Mouse (Mus musculus) lung, embryonic 16.5 days (tissue): ENCODE data around the gene Rin3. TPM values are rescaled to one million over a fixed set of nuclear protein-coding genes. Genes with fewer than 3 reads are reported as not detected.

Experiments used
- ATAC-seq: fragments of 200-750 bp; cut with Nextera tagmentation; 2 replicates; pipeline ENCODE4 v1.8.0; 2017; ENCODE audit warnings: low read depth, mild to moderate bottlenecking, moderate library complexity
- H3K27ac ChIP-seq: fragments of 300-500 bp; sonication (generic); 2 replicates; pipeline ENCODE4 v1.5.1; 2014; ENCODE audit warnings: mild to moderate bottlenecking, control low read depth, low read length
- H3K27me3 ChIP-seq: fragments of 300-500 bp; sonication (generic); 2 replicates; pipeline ENCODE4 v1.6.1; 2014; ENCODE audit warnings: low read depth, low read length, mixed read lengths; ENCODE audit not compliant: control insufficient read depth, insufficient read depth
- H3K36me3 ChIP-seq: fragments of 300-500 bp; sonication (generic); 2 replicates; pipeline ENCODE4 v1.6.1; 2014; ENCODE audit warnings: low read length; ENCODE audit not compliant: control insufficient read depth, insufficient read depth
- H3K4me1 ChIP-seq: fragments of 300-500 bp; sonication (generic); replicated peaks from 2 replicates; pipeline ENCODE4 v1.6.1; 2014; ENCODE audit warnings: low read length, mixed read lengths; ENCODE audit not compliant: control insufficient read depth, insufficient read depth
- H3K4me2 ChIP-seq: fragments of 300-500 bp; sonication (generic); 2 replicates; pipeline ENCODE4 v1.6.1; 2014; ENCODE audit warnings: low read depth, low read length, control low read depth
- H3K4me3 ChIP-seq: fragments of 300-500 bp; sonication (generic); 2 replicates; pipeline ENCODE4 v1.5.1; 2014; ENCODE audit warnings: mild to moderate bottlenecking, low read length, control low read depth
- H3K9ac ChIP-seq: fragments of 300-500 bp; sonication (generic); 2 replicates; pipeline ENCODE4 v1.6.1; 2014; ENCODE audit warnings: low read length, control low read depth
- H3K9me3 ChIP-seq: fragments of 300-500 bp; sonication (generic); 2 replicates; pipeline ENCODE4 v1.6.1; 2016; ENCODE audit warnings: low read length; ENCODE audit not compliant: control insufficient read depth
- WGBS: fragments of 180-500 bp; shearing (Covaris S2); extraction: QIAGEN DNeasy Blood & Tissue Kit; methylation state at CpG from one replicate; pipeline ENCODE4 v1.1.7; 2014; 5-methylcytosine and 5-hydroxymethylcytosine counted together
- polyA plus RNA-seq: library from polyadenylated mRNA; unstranded; fragments of >200 nt; fragmentation: Nextera tagmentation; extraction: Ambion mirVana; gene quantifications from 2 replicates; pipeline ENCODE4 v1.2.1, GENCODE M21; 2015

Gene Rin3
- polyA plus RNA-seq, 1 experiment from 2014 or later, result 16.7 TPM

DNA sequence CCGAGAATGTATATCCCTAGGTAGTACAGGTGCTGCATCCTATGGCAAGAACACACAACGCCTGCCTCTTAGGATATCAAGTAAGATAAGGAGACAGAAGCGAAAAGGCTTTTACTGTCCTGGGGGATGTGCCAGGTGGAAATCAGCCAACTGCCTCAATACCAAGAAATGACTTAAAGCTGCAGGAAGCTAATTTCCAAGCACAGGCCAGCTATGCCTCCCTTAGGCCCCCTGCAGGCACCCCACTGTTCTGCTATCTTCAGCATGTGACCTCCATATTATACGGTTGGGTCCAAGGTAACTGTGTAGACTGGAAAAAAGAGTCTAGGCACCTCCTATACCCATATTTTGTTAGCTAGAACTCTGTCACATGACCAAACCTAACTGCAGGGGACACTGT lies 44.7 kb downstream of the Rin3 start:
- 53% methylated on average over 4 of the region's 4 CpGs for WGBS
- ATAC-seq, result no peak

DNA sequence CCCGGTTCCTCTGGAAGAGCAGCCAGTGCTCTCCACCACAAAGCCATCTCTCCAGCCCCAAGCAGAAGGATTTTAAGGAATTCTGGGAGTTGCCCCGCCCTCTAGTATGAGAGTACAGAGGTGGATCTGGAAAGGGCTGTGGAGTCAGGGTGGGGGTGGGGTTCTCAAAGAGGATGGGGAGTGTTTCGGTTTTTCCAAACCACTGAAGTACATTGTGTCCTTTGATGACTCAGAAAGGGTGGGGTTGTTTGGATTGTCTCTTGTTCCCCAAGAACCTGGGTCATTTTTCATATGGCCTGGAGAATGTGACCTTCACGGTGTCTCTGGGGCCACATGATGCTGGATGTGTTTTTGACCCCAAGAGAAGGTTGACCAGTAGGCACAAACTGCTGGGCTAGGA lies 45.2 kb downstream of the Rin3 start:
- Histone ChIP-seq H3K9me3 (no peaks in the 10 kb centered on the region), H3K36me3 (0 out of 2 replicates have a peak, but pooled peaks cover 4% of the 10 kb centered on the region), H3K4me2 (no peak overlapping the region), H3K27ac (no peak overlapping the region), H3K4me3 (no peak overlapping the region), H3K27me3 (no peaks in the 10 kb centered on the region), H3K9ac (no peak overlapping the region), H3K4me1 (peaks cover 25% of the 10 kb centered on the region)
- no peak for ATAC-seq
- WGBS, result 78% methylated on average over 4 of the region's 4 CpGs

More for the DNA sequence above, 44.7 kb downstream of the Rin3 start:
- H3K36me3 ChIP-seq, result 0 out of 2 replicates have a peak, but pooled peaks cover 4% of the 10 kb centered on the region
- no peak overlapping the region for H3K4me2 ChIP-seq
- no peak overlapping the region for H3K4me3 ChIP-seq
- peaks cover 28% of the 10 kb centered on the region for H3K4me1 ChIP-seq
- no peaks in the 10 kb centered on the region for H3K27me3 ChIP-seq
- no peak overlapping the region for H3K27ac ChIP-seq
- H3K9me3 ChIP-seq, result no peaks in the 10 kb centered on the region
- no peak overlapping the region for H3K9ac ChIP-seq

DNA sequence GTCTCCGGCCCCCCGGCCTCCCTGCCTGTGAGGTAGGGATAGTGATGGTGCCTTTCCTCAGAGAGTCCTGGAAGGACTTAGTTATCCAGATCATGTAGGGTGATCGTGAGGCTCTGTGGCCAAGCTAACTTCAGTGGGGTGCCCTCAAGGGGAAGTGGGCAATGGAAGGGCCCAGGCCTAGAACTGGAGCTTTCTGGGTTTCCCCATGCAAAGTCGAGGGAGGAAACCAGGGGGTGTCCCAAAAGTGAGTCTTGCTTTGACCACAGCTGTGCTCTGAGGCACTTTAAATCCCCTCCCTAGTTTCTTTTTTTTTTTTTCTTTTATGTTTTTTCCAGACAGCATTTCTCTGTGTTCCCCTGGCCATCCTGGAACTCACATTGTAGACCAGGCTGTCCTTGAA lies 47.3 kb downstream of the Rin3 start:
- H3K4me2 ChIP-seq, result no peak overlapping the region
- 90% methylated on average over 4 of the region's 4 CpGs for WGBS

DNA sequence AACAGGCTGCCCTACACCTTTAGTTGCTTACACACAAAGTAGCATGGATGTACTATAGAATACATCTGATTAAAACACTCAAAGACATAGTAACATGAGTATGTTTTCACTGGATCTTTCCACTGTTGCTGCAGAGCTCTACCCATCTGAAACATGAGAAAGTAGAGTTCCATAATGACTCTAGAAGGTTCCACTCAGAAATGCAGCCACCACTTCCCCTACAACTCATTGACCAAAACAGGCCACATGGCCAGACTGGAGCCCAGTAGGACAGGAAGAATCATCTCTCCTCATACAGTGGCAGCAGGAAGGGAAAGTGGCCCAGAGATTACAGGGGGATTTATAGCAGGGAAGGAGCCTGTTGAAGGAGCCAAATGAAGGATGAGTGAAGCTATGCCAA lies 47.9 kb downstream of the Rin3 start:
- Histone ChIP-seq H3K27me3 (no peaks in the 10 kb centered on the region), H3K27ac (no peak overlapping the region), H3K9me3 (no peaks in the 10 kb centered on the region), H3K4me3 (no peak overlapping the region), H3K36me3 (0 out of 2 replicates have a peak, but pooled peaks cover 4% of the 10 kb centered on the region), H3K4me2 (no peak overlapping the region), H3K9ac (no peak overlapping the region), H3K4me1 (peaks cover 8% of the 10 kb centered on the region)
- ATAC-seq, result no peak

More for the DNA sequence above, 47.3 kb downstream of the Rin3 start:
- Histone ChIP-seq H3K36me3 (0 out of 2 replicates have a peak, but pooled peaks cover 4% of the 10 kb centered on the region), H3K9ac (no peak overlapping the region), H3K4me1 (peaks cover 12% of the 10 kb centered on the region), H3K27me3 (no peaks in the 10 kb centered on the region), H3K4me3 (no peak overlapping the region), H3K9me3 (no peaks in the 10 kb centered on the region), H3K27ac (no peak overlapping the region)
- no peak for ATAC-seq

DNA sequence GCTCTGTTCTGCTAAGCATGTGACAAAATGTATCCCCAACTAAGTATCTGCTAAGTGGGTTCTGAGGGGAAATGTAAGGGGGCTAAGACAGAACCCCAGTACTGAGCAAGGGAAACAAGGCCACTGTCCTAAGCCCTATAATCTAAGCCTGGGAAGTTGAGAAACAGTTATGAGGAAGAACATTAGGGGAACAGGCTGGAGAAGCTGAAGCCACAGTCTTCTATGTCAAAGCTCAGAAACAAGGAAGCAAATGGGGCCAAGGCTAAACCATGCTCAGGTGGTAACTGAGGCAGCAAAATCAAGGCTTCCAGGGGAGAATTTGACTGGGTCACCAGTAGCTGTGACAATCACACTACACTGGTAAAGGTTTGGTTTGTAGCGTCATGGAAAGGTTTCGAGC lies 50.3 kb downstream of the Rin3 start:
- Histone ChIP-seq H3K36me3 (no peaks in the 10 kb centered on the region), H3K27ac (no peak overlapping the region)
- ATAC-seq, result no peak

DNA sequence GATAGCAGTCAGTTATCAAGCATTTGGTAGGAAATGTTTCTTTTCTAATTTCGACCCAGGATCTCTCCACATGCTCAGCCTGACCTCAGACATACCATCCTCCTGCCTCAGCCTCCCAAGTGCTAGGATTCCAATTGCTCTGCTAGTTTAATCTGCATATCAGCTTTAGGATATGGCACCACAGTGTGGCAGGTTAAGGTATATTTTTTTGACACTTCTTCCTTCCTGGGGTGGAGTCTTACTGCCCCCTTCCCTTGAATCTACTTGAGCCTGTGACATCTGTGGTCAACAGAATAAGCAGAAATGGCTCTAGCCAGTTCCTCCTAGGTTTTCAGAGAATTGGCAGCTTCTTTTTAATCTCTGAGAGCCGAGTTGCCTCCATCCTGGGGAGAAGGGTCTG lies 56.2 kb downstream of the Rin3 start:
- Histone ChIP-seq H3K4me2 (no peak overlapping the region), H3K4me3 (no peak overlapping the region), H3K27me3 (no peaks in the 10 kb centered on the region), H3K4me1 (no peaks in the 10 kb centered on the region), H3K36me3 (peaks cover 2% of the 10 kb centered on the region; the same call in 1 of the 2 replicates), H3K9ac (no peak overlapping the region), H3K9me3 (no peaks in the 10 kb centered on the region), H3K27ac (no peak overlapping the region)
- 70% methylated on average over 2 of the region's 2 CpGs for WGBS
- ATAC-seq, result no peak

More for the DNA sequence above, 50.3 kb downstream of the Rin3 start:
- 91% methylated on average over 2 of the region's 2 CpGs for WGBS
- H3K4me1 ChIP-seq, result no peaks in the 10 kb centered on the region
- no peak overlapping the region for H3K4me3 ChIP-seq
- no peaks in the 10 kb centered on the region for H3K9me3 ChIP-seq
- H3K27me3 ChIP-seq, result no peaks in the 10 kb centered on the region
- H3K9ac ChIP-seq, result no peak overlapping the region
- H3K4me2 ChIP-seq, result no peak overlapping the region

DNA sequence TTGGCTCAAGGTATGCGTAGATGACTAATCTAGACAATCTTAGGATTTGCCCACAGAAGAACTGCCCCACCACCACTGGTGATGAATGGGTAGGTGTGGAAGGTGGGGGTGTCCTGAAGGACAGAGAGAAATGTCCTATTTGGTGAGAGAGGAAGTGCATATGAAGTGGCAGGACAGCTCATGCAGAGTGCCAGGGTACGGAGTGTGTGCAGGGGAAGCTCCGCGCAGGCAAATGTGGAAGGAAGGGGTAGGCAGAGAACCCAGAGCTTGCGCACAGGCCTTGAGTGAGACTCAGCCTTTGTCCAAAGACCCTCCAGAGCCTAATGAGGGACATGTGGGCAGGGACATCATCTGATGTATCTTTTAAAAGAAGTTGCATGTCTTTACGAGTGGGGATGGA lies 57.6 kb downstream of the Rin3 start:
- Histone ChIP-seq H3K36me3 (peaks cover 2% of the 10 kb centered on the region; the same call in 1 of the 2 replicates), H3K9ac (no peak overlapping the region), H3K9me3 (no peaks in the 10 kb centered on the region), H3K27me3 (no peaks in the 10 kb centered on the region), H3K4me2 (no peak overlapping the region), H3K4me3 (no peak overlapping the region), H3K4me1 (peaks cover 5% of the 10 kb centered on the region), H3K27ac (no peak overlapping the region)
- 83% methylated on average over 6 of the region's 6 CpGs for WGBS
- ATAC-seq, result no peak

DNA sequence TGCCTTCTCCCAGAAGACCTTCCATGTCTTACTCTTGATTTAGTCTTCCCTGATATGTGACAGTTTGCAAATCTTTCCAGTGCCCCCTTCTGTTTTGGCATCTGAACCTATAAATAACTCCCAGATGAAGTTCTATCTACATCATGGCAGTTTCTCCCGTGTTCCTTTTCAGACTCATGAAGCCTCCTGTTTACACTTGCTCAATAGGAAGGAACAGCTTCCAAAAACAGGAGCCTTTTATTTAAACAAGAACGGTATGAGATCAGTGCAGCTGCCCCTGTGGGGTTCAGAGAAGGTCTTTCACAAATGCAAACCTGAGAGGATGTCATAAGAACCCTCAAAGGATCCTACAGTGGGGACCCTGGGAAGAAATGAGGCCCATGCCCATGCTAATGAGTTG lies 59.3 kb downstream of the Rin3 start:
- Histone ChIP-seq H3K9ac (no peak overlapping the region), H3K27me3 (no peaks in the 10 kb centered on the region), H3K4me3 (no peak overlapping the region), H3K36me3 (peaks cover 7% of the 10 kb centered on the region; the same call in 1 of the 2 replicates), H3K4me2 (no peak overlapping the region), H3K9me3 (no peaks in the 10 kb centered on the region), H3K27ac (no peak overlapping the region), H3K4me1 (peaks cover 5% of the 10 kb centered on the region)
- 21% methylated on average over 2 of the region's 2 CpGs for WGBS
- ATAC-seq, result no peak

DNA sequence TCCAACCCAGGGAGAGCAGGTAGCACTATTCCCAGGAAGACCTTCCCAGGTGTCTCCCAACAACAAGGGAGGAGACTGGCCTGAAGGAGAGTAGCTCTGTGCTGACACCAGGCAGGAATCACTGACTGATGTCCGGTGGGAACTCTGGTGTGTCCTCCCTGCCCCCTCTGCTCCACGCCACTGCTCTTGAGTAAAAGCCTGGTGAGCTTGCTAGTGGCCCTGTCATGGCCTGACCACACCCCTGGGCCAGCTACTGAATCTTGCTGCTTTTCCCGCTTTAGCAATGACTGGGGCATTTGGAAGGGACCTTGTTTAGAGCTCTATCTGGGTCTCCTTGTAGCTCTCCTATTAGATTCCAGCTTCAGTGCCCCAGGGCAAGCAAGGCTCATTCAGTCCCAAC lies 59.8 kb downstream of the Rin3 start:
- H3K4me1 ChIP-seq, result peaks cover 5% of the 10 kb centered on the region
- H3K36me3 ChIP-seq, result peaks cover 7% of the 10 kb centered on the region; the same call in 1 of the 2 replicates
- no peak overlapping the region for H3K4me3 ChIP-seq
- no peaks in the 10 kb centered on the region for H3K27me3 ChIP-seq
- WGBS, result 46% methylated on average over 3 of the region's 3 CpGs
- ATAC-seq, result no peak
- no peaks in the 10 kb centered on the region for H3K9me3 ChIP-seq
- no peak overlapping the region for H3K4me2 ChIP-seq
- no peak overlapping the region for H3K27ac ChIP-seq
- no peak overlapping the region for H3K9ac ChIP-seq
